ENCODE assay signal across 8 mouse cellular contexts in genomic region chr4:109430854-109431253, GRCm38 (mm10). TPM values are rescaled to one million over a fixed set of nuclear protein-coding genes. Genes with fewer than 3 reads are reported as not detected.
DNase-seq lines count a peak whose midpoint lies in the region; ATAC-seq and TF ChIP-seq lines count a peak whose summit lies in the region.
"Had no signal": no experiment of that assay in that cellular context is flagged by ENCODE, and none has a peak within 500 bp of the region (broad histone marks: within the 10 kb centered on the region; RNA-seq: fewer than 3 reads in every experiment).

No protein-coding gene starts in this region.

- 45% methylated on average over 13 of the region's 13 CpGs for WGBS in heart, embryonic 14.5 days
- 41% methylated on average over 13 of the region's 13 CpGs for WGBS in kidney, postnatal 0 days
- WGBS in lung, postnatal 0 days, result 31% methylated on average over 13 of the region's 13 CpGs

- DNase-seq in adrenal gland, adult 18-20 months (ENCODE audit: low spot score in 2 of 2), result peak; percentile 35 to 45
- DNase-seq in embryo, embryonic 11 days, result peak; percentile 58
- peak; percentile 52 for DNase-seq in kidney, postnatal 0 days (ENCODE audit: low spot score)
- peak; percentile 86 for DNase-seq in lung, postnatal 0 days (ENCODE audit: low spot score)
- peak; percentile 61 for DNase-seq in spleen, adult 12 weeks (ENCODE audit: low spot score)

- H3K4me3 ChIP-seq in ES-Bruce4 (ENCODE audit: low read depth, low read length), result peak overlapping the region; percentile 5; the same call in 1 of the 2 replicates
- H3K4me3 ChIP-seq in heart, embryonic 14.5 days (ENCODE audit: control insufficient read depth in 1 of 2, insufficient read depth in 1 of 2, low read depth in 1 of 2, low read length in 2 of 2), result no peak overlapping the region
- H3K4me3 ChIP-seq in kidney, postnatal 0 days (replicated peaks; ENCODE audit: low read depth, low read length), result no peak overlapping the region
- H3K4me3 ChIP-seq in lung, postnatal 0 days (ENCODE audit: low read depth, low read length), result no peak overlapping the region

- 0 out of 2 replicates have a peak, but pooled peaks have one; percentile 37 for TF ChIP-seq EP300 in ES-Bruce4 (IDR thresholded peaks at IDR 0.05; ENCODE audit: insufficient read depth, low read depth, low read length)
- TF ChIP-seq EP300 in lung, postnatal 0 days (IDR thresholded peaks at IDR 0.05), result peak; percentile 14; the same call in 1 of the 2 replicates

- no peak overlapping the region for H3K27ac ChIP-seq in ES-Bruce4 (ENCODE audit: insufficient read depth, low read length)
- no peak overlapping the region for H3K27ac ChIP-seq in heart, embryonic 14.5 days (replicated peaks in 1 of 2; ENCODE audit: control insufficient read depth in 1 of 2, insufficient read depth in 1 of 2, low read depth in 2 of 2, low read length in 2 of 2)
- H3K27ac ChIP-seq in kidney, postnatal 0 days, result no peak overlapping the region
- no peak overlapping the region for H3K27ac ChIP-seq in lung, postnatal 0 days (ENCODE audit: low read length)
- H3K27ac ChIP-seq: macrophage had no signal

- peak; percentile 74 for TF ChIP-seq CTCF in ES-Bruce4 (IDR thresholded peaks at IDR 0.05; ENCODE audit: low read depth, low read length)
- peak; percentile 80 for TF ChIP-seq CTCF in kidney, postnatal 0 days (IDR thresholded peaks at IDR 0.05; ENCODE audit: low read depth)
- peak; percentile 81 for TF ChIP-seq CTCF in lung, postnatal 0 days (IDR thresholded peaks at IDR 0.05)

- H3K27me3 ChIP-seq in ES-Bruce4 (ENCODE audit: control insufficient read depth, insufficient read depth, low read length, poor library complexity, severe bottlenecking), result no peaks in the 10 kb centered on the region
- no peaks in the 10 kb centered on the region for H3K27me3 ChIP-seq in heart, embryonic 14.5 days (ENCODE audit: control insufficient read depth, insufficient read depth, low read length)
- no peaks in the 10 kb centered on the region for H3K27me3 ChIP-seq in kidney, postnatal 0 days (ENCODE audit: insufficient read depth, low read length)
- H3K27me3 ChIP-seq in lung, postnatal 0 days (replicated peaks; ENCODE audit: insufficient read depth, low read length), result no peaks in the 10 kb centered on the region

- no peaks in the 10 kb centered on the region for H3K9me3 ChIP-seq in ES-Bruce4 (replicated peaks; ENCODE audit: control insufficient read depth, insufficient read depth, low read length, poor library complexity, severe bottlenecking)
- no peaks in the 10 kb centered on the region for H3K9me3 ChIP-seq in heart, embryonic 14.5 days (ENCODE audit: control insufficient read depth, low read length)
- no peaks in the 10 kb centered on the region for H3K9me3 ChIP-seq in kidney, postnatal 0 days (replicated peaks; ENCODE audit: low read length)
- no peaks in the 10 kb centered on the region for H3K9me3 ChIP-seq in lung, postnatal 0 days (ENCODE audit: low read length)

- peak; percentile 24; the same call in 1 of the 2 replicates for ATAC-seq in heart, embryonic 14.5 days (ENCODE audit: insufficient number of reproducible peaks, insufficient read depth, low FRiP score, low read depth)
- peak; percentile 47; the same call in 1 of the 2 replicates for ATAC-seq in kidney, postnatal 0 days (replicated peaks; ENCODE audit: low FRiP score, low read depth)
- ATAC-seq in lung, postnatal 0 days, result peak; percentile 90

- no peak overlapping the region for H3K9ac ChIP-seq in ES-Bruce4 (ENCODE audit: low read depth, poor library complexity, severe bottlenecking)
- no peak overlapping the region for H3K9ac ChIP-seq in heart, embryonic 14.5 days (ENCODE audit: low read length)
- H3K9ac ChIP-seq in kidney, postnatal 0 days (ENCODE audit: low read depth, low read length), result no peak overlapping the region
- H3K9ac ChIP-seq in lung, postnatal 0 days (replicated peaks; ENCODE audit: low read depth), result no peak overlapping the region

- no peak for TF ChIP-seq POLR2A in ES-Bruce4 (IDR thresholded peaks at IDR 0.05; ENCODE audit: insufficient read depth, low read length)

- H3K36me3 ChIP-seq in ES-Bruce4 (ENCODE audit: control insufficient read depth, insufficient read depth, low read length, poor library complexity, severe bottlenecking), result no peaks in the 10 kb centered on the region
- H3K36me3 ChIP-seq in heart, embryonic 14.5 days (ENCODE audit: control insufficient read depth, insufficient read depth, low read length), result no peaks in the 10 kb centered on the region
- H3K36me3 ChIP-seq in kidney, postnatal 0 days (ENCODE audit: insufficient read depth, low read length), result no peaks in the 10 kb centered on the region
- no peaks in the 10 kb centered on the region for H3K36me3 ChIP-seq in lung, postnatal 0 days (ENCODE audit: insufficient read depth, low read length)

- H3K4me2 ChIP-seq in heart, embryonic 14.5 days (ENCODE audit: low read length), result no peak overlapping the region
- no peak overlapping the region for H3K4me2 ChIP-seq in kidney, postnatal 0 days (ENCODE audit: low read length)
- no peak overlapping the region for H3K4me2 ChIP-seq in lung, postnatal 0 days (replicated peaks; ENCODE audit: low read depth, low read length)

- no peaks in the 10 kb centered on the region for H3K4me1 ChIP-seq in ES-Bruce4 (ENCODE audit: control insufficient read depth, insufficient read depth, low read length)
- H3K4me1 ChIP-seq in heart, embryonic 14.5 days (ENCODE audit: control insufficient read depth in 2 of 2, insufficient read depth in 2 of 2, low read length in 2 of 2), result peaks cover 14 to 16% of the 10 kb centered on the region in 2 experiments
- H3K4me1 ChIP-seq in kidney, postnatal 0 days (replicated peaks; ENCODE audit: insufficient read depth, low read length), result no peaks in the 10 kb centered on the region
- no peaks in the 10 kb centered on the region for H3K4me1 ChIP-seq in lung, postnatal 0 days (ENCODE audit: insufficient read depth, low read depth, low read length)

RNA-seq across cellular contexts. Expression of gene Ttc39a, which starts 24.4 kb away (rescaled TPM):
- 2.1 and 3.0 TPM in 2 replicates for polyA plus RNA-seq in ES-Bruce4 (2011; ENCODE audit: insufficient read depth, insufficient read length, low read depth, missing spikeins)
- 1 to 10 TPM; 3.8 to 6.3 TPM for total RNA-seq in adrenal gland, adult 18-20 months (2021)
- 7.7 and 8.2 TPM in 2 replicates for polyA plus RNA-seq in heart, embryonic 14.5 days (2014; fragmentation: Nextera tagmentation; extraction: Ambion mirVana)
- polyA plus RNA-seq in kidney, postnatal 0 days (2015; fragmentation: Nextera tagmentation; extraction: Ambion mirVana), result 2.6 and 3.0 TPM in 2 replicates
- 9.3 and 10.2 TPM in 2 replicates for polyA plus RNA-seq in lung, postnatal 0 days (2015; fragmentation: Nextera tagmentation; extraction: Ambion mirVana)

RNA-seq across cellular contexts. Expression of gene Rnf11, which starts 53.7 kb away (rescaled TPM):
- polyA plus RNA-seq in ES-Bruce4 (2011; ENCODE audit: insufficient read depth, insufficient read length, low read depth, missing spikeins), result 31.6 and 33.1 TPM in 2 replicates
- 100 to 1,000 TPM; 187 to 242 TPM for total RNA-seq in adrenal gland, adult 18-20 months (2021)
- 74.2 and 76.8 TPM in 2 replicates for polyA plus RNA-seq in heart, embryonic 14.5 days (2014; fragmentation: Nextera tagmentation; extraction: Ambion mirVana)
- 51.6 and 57.5 TPM in 2 replicates for polyA plus RNA-seq in kidney, postnatal 0 days (2015; fragmentation: Nextera tagmentation; extraction: Ambion mirVana)
- polyA plus RNA-seq in lung, postnatal 0 days (2015; fragmentation: Nextera tagmentation; extraction: Ambion mirVana), result 51.7 and 56.6 TPM in 2 replicates

Comparison
In these comparisons a context has a peak if more than half of its experiments do, and no peak if none do; other contexts are left out.
1. ATAC-seq: peak in every context shown above with its lines; median percentile 90 in lung, postnatal 0 days; 47 in kidney, postnatal 0 days; 24 in heart, embryonic 14.5 days.